Mouse (Mus musculus) c-Kit-positive CD71-positive TER-119-negative erythroid progenitor cells, embryonic 14.5 days (primary cell): ENCODE measurements around the gene Mical3.
A peak's percentile ranks its signal among the peaks of the same experiment; 100 is the strongest.

Experiments used
- DNase-seq: peaks from one replicate; pipeline ENCODE4 v3.0.0-alpha.2; 2013; ENCODE audit warnings: low read depth

Gene Mical3

GRCm38 (mm10) chr6:120956259-120957161, 174.3 kb downstream of the Mical3 start:
- peak; percentile 91 for DNase-seq

- no peak for DNase-seq
Measured at GRCm38 (mm10) chr6:120955215-120955614, 175.6 kb downstream of the Mical3 start.

GRCm38 (mm10) chr6:120954241-120954640, 176.6 kb downstream of the Mical3 start:
- DNase-seq: no peak

GRCm38 (mm10) chr6:120952475-120952874, 178.3 kb downstream of the Mical3 start:
- DNase-seq: no peak

GRCm38 (mm10) chr6:120951311-120951710, 179.5 kb downstream of the Mical3 start:
- DNase-seq: no peak

- no peak for DNase-seq
Measured at GRCm38 (mm10) chr6:120945510-120945909, 185.3 kb downstream of the Mical3 start.

GRCm38 (mm10) chr6:120943964-120944363, 186.8 kb downstream of the Mical3 start:
- no peak for DNase-seq

- DNase-seq: no peak
Measured at GRCm38 (mm10) chr6:120943551-120943950, 187.2 kb downstream of the Mical3 start.

GRCm38 (mm10) chr6:120943079-120943478, 187.7 kb downstream of the Mical3 start:
- DNase-seq: no peak

GRCm38 (mm10) chr6:120941575-120941974, 189.2 kb downstream of the Mical3 start:
- DNase-seq: no peak

GRCm38 (mm10) chr6:120941084-120941481, 189.7 kb downstream of the Mical3 start:
- DNase-seq: no peak

- DNase-seq: no peak
Measured at GRCm38 (mm10) chr6:120940446-120941083, 190.2 kb downstream of the Mical3 start.

GRCm38 (mm10) chr6:120939783-120940182, 191.0 kb downstream of the Mical3 start:
- DNase-seq: no peak

GRCm38 (mm10) chr6:120938763-120939450, 191.9 kb downstream of the Mical3 start:
- no peak for DNase-seq

GRCm38 (mm10) chr6:120937999-120938608, 192.7 kb downstream of the Mical3 start:
- no peak for DNase-seq

- DNase-seq: no peak
Measured at GRCm38 (mm10) chr6:120937104-120937617, 193.6 kb downstream of the Mical3 start.

GRCm38 (mm10) chr6:120934176-120934575, 196.6 kb downstream of the Mical3 start:
- DNase-seq: no peak

- DNase-seq: no peak
Measured at GRCm38 (mm10) chr6:120933670-120934069, 197.1 kb downstream of the Mical3 start.

GRCm38 (mm10) chr6:120932597-120932996, 198.2 kb downstream of the Mical3 start:
- no peak for DNase-seq

- DNase-seq: no peak
Measured at GRCm38 (mm10) chr6:120930450-120931306, 200.1 kb downstream of the Mical3 start.

GRCm38 (mm10) chr6:120929421-120929820, 201.4 kb downstream of the Mical3 start:
- no peak for DNase-seq
